Mouse (Mus musculus) cerebellum, adult 11 months (tissue): ENCODE measurements at regions not wholly inside any gene's neighbourhood (a gene's known extent, or its start where the extent isn't known, plus 50 kb on each side); places are given as distances from the start of the nearest gene placed in this dataset.
A peak's percentile ranks its signal among the peaks of the same experiment; 100 is the strongest.

Source experiments
- DNase-seq: peaks from one replicate; pipeline ENCODE4 v3.0.0; 2022

DNA sequence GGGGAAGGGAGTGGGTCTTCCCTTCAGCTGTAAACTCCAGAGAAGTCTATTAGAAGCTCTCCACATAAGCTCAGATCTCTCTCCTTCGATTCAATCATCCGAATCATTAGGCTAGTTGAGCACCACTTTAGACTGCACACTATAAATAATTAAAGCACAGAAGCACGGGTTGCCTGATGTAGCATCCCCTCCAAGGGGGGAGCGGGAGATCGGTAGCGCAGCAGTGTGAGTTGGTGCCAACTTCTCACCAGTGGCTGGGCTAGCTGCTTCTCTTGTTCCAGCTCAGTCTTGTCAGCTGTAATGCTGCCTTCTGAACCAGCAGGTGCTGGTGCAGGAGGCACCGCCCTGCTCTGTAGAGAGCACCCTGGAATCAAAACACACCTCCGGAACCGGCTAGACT lies 78.6 kb downstream of the A830031A19Rik start:
- DNase-seq = no peak

DNA sequence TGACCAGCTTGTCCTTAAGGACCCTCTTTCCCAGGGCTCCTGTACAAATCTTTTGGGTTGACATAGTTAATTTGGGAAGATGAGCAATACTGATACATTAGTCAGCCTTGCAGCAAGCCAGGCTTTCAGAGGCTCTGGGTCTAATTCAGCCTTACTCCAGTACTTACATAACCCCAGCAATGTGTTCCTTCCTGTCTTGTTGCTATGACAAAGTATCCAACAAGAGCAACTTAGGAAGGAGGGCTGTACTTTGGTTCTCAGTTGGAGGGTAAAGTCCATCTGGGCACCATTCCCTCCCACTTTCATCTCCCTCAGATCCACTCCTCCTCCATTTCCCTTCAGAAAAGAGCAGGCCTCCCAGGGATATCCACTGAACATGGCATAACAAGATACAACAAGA lies 80.7 kb downstream of the A830031A19Rik start:
- no peak for DNase-seq

DNA sequence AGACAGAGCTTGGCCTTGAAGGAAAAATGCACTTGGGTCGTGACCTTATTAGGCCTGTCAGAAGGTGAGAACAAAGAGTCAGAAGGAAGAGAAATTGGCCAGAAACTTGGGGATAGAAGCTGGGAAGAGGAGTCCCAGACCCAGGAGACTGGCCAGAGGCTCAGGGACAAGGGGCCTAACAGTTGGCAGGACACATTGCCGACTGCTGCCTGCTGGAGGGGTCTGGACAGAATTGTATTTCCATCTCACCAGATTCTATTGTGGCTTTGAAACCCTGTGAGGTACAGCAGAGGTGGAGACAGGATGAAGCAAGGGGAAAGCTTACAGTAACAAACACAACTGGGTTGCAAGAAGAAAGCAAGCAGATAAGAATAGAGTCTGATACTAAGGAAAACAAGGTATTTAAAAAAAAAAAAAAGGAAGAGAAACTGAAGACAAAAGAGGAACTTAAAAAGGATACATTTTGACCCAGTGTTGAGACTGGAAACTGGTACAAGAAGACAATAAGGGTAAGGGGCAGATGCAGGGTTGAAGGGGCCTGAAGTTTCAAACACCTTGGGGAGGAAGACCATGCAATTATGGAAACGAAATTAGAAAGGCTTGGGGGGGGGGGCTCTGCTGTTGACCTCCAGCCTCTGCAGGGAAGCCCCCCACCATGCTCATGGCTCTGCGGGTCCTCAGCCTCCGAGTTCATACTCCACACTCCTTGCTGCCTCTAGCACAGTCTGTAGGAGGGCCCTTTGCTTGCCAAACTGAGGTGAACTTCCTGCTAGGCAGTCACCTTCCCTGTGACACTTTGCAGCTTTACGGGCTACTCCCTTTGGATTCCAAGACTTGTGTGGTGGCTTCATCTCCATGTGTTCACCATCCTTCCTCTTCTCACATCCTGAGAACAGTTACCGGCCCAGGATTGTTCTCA lies 87.1 kb downstream of the A830031A19Rik start:
- DNase-seq = no peak

DNA sequence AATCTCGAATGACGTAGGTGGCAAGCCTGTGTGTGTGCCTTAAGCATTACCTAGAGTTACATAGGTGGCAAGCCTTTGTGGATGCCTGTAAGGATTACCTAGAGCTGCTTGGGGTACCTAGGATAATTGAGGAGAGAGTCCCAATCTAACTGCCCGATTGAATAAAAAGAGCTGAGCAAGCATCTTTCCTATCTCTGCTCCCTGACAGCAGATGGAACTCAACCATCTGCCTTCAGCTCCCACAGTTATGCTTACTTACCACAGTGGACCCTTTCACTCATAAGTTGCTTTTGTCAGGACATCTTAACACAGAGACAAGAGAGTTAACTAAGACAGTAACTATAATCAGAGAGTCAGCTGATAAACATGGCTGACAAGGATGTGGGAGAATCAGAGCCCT lies 89.6 kb downstream of the A830031A19Rik start:
- no peak for DNase-seq

DNA sequence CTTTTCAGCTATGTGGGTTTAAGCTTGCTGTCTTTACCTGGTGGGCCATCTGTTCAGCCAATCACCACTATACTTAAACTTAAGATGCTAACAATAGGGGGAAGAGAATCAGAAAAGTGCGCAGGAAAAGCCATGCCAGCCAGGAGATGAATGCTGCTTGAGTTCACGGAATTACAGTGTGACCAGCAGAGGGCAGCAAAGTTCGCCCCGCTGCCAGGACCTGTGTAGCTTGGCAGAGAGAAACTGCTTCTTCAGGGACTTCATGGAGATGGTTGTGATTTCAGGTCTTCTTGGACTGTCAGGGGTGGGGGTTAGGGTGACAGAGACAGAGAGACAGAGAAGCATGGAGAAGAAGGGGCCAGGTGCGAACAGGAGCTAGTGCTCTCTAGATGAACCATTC lies 84.3 kb upstream of the Papolg start:
- peak; percentile 33 for DNase-seq

DNA sequence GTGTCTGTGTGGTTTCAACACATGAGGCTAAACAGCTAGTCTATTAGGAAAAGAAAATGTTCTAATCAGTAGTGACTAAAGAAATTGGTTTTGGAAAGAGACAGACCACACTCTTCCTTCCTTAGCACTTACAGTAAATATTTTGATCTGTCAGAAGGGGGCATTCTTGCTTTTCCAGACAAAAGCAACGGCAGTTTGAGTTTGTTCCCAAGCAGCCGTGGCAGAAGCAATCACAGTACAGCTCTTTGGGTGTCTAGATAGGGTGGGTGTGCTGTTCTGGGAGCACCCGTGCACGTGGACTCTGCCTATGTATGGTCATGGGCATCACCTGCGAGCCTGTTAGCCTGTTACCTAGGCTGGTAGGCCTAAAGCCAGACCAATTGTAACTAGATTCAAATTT lies 83.2 kb upstream of the Papolg start:
- no peak for DNase-seq

DNA sequence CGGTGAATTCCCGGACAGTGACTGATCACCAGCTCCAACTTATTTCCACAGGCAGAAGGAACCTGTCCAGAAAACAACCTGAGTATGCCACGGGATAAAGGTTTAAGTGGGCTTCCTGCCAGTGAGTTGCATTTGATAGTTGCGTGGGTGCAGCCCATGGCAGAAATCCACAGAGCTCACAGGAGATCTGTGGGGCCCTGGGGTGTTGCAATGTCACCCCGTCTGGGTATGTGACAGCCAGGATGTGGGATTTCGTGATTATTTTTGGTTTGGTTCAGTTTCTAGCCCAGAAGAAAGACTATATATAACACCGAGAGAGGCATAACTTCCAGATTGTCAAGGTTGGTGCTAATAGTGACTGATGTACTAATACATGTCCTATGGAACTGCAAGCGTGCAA lies 82.0 kb upstream of the Papolg start:
- no peak for DNase-seq

DNA sequence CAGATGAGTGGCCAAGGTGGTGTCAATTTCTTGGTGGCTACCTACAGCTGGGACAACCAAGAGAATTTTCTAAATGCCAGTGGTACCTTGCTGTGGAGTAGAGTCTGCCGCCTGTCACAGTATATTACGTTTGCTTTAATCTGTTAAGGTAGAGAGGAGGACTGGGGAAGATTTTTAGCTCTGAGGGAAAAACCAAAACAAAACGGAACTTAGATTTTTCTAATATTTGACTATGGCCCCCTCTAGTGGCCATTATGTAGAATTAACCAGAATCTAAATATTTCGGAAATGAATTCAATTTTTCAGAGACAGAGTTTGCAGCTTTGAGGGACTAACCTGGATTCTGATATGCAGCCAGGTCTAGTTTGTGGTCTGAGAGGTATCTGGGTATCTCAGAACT lies 59.3 kb upstream of the Papolg start:
- no peak for DNase-seq

DNA sequence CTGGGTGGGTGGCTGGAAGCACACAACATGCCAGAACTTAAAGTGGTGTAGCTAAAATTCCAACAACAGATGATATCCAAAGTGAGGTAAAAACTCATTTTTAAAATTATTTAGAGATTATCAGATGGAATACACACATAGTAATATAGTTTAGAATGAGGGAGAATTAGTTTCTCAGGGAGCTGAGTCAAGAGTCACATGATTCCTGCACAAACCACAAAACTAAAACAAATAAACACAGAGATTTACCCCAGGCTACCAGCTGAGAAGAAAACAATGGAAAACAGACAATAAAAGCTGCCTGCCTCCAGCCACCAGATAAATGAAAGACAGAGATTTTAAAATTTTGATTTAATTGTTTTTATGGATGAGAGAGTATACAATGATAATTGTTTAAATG lies 50.9 kb upstream of the Papolg start:
- DNase-seq = no peak
